Mouse (Mus musculus) neural tube, embryonic 13.5 days (tissue): ENCODE results near the gene Foxk1. TPM values are rescaled to one million over a fixed set of nuclear protein-coding genes. Genes with fewer than 3 reads are reported as not detected.
A peak's percentile ranks its signal among the peaks of the same experiment; 100 is the strongest.

Experiments used
- ATAC-seq: fragments of 200-750 bp; cut with Nextera tagmentation; 2 replicates; pipeline ENCODE4 v1.8.0; 2017; ENCODE audit warnings: low read depth, mild to moderate bottlenecking, moderate TSS enrichment, moderate library complexity
- H3K27ac ChIP-seq: fragments of 300-500 bp; sonication (generic); replicated peaks from 2 replicates; pipeline ENCODE4 v1.5.1; 2015; ENCODE audit warnings: moderate library complexity, mild to moderate bottlenecking, inconsistent platforms
- H3K27me3 ChIP-seq: fragments of 300-500 bp; sonication (generic); 2 replicates; pipeline ENCODE4 v1.6.1; 2015; ENCODE audit warnings: mild to moderate bottlenecking, inconsistent platforms
- H3K36me3 ChIP-seq: fragments of 300-500 bp; sonication (generic); 2 replicates; pipeline ENCODE4 v1.6.1; 2015; ENCODE audit warnings: mild to moderate bottlenecking, inconsistent platforms
- H3K4me1 ChIP-seq: fragments of 300-500 bp; sonication (generic); replicated peaks from 2 replicates; pipeline ENCODE4 v1.6.1; 2015; ENCODE audit warnings: inconsistent platforms
- H3K4me2 ChIP-seq: fragments of 300-500 bp; sonication (generic); 2 replicates; pipeline ENCODE4 v1.6.1; 2015; ENCODE audit warnings: inconsistent platforms, mild to moderate bottlenecking, moderate library complexity
- H3K4me3 ChIP-seq: fragments of 300-500 bp; sonication (generic); 2 replicates; pipeline ENCODE4 v1.5.1; 2015; ENCODE audit warnings: mild to moderate bottlenecking, inconsistent platforms
- H3K9ac ChIP-seq: fragments of 300-500 bp; sonication (generic); 2 replicates; pipeline ENCODE4 v1.6.1; 2015; ENCODE audit warnings: moderate library complexity, mild to moderate bottlenecking, inconsistent platforms
- H3K9me3 ChIP-seq: fragments of 300-500 bp; sonication (generic); 2 replicates; pipeline ENCODE4 v1.6.1; 2016; ENCODE audit warnings: inconsistent platforms
- WGBS: fragments of 180-500 bp; shearing (Covaris S2); methylation state at CpG from one replicate; pipeline ENCODE4 v1.1.7; 2015; 5-methylcytosine and 5-hydroxymethylcytosine counted together
- polyA plus RNA-seq: library from polyadenylated mRNA; unstranded; fragments of >200 nt; fragmentation: Nextera tagmentation; extraction: Ambion mirVana; gene quantifications from 2 replicates; pipeline ENCODE4 v1.2.1, GENCODE M21; 2015

Foxk1 gene
- polyA plus RNA-seq, 1 experiment from 2014 or later = 7.2 TPM

GRCm38 (mm10) chr5:142394602-142395252 is 6.6 kb upstream of the Foxk1 start:
- Histone ChIP-seq H3K27ac (no peak overlapping the region), H3K36me3 (no peaks in the 10 kb centered on the region), H3K27me3 (no peaks in the 10 kb centered on the region), H3K9me3 (no peaks in the 10 kb centered on the region), H3K4me3 (no peak overlapping the region), H3K9ac (no peak overlapping the region), H3K4me1 (peaks cover 12% of the 10 kb centered on the region), H3K4me2 (no peak overlapping the region)
- ATAC-seq = no peak
- 91% methylated on average over 6 of the region's 6 CpGs for WGBS

DNA sequence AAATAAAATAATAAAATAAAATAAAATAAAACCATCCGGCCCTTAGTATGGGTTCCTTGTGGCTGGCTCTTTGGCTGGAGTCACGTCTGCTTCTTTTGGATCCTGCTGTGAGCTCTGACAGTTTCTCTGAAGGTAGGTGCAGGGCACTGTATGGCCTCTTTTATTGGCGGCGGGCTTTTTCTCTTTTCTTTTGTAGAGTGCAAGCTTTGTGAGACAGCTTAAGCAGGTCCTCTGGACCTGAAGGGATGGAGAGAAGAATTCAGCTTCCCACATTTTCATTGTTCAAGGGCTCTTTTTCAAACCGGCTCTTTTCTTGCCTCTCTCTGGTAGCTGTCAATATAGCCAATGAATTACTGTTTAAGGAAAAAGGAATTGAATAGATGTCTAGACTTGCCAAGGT is 5.4 kb upstream of the Foxk1 start:
- WGBS = 9% methylated on average over 5 of the region's 5 CpGs
- H3K27ac ChIP-seq = no peak overlapping the region

GRCm38 (mm10) chr5:142400181-142400883 is 965 bp upstream of the Foxk1 start:
- Histone ChIP-seq H3K27me3 (no peaks in the 10 kb centered on the region), H3K4me2 (peak overlapping the region; percentile 92), H3K9me3 (no peaks in the 10 kb centered on the region), H3K36me3 (0 out of 2 replicates have a peak, but pooled peaks cover under 1% of the 10 kb centered on the region), H3K9ac (peak overlapping the region; percentile 68), H3K4me3 (peak overlapping the region; percentile 82), H3K27ac (peak overlapping the region; percentile 73), H3K4me1 (peaks cover 46% of the 10 kb centered on the region)
- no peak for ATAC-seq
- 20% methylated on average over 17 of the region's 17 CpGs for WGBS

More for the DNA sequence above, 5.4 kb upstream of the Foxk1 start:
- Histone ChIP-seq H3K4me3 (no peak overlapping the region), H3K9me3 (no peaks in the 10 kb centered on the region), H3K9ac (no peak overlapping the region), H3K36me3 (no peaks in the 10 kb centered on the region), H3K4me2 (no peak overlapping the region), H3K27me3 (no peaks in the 10 kb centered on the region), H3K4me1 (peaks cover 21% of the 10 kb centered on the region)
- ATAC-seq = no peak

DNA sequence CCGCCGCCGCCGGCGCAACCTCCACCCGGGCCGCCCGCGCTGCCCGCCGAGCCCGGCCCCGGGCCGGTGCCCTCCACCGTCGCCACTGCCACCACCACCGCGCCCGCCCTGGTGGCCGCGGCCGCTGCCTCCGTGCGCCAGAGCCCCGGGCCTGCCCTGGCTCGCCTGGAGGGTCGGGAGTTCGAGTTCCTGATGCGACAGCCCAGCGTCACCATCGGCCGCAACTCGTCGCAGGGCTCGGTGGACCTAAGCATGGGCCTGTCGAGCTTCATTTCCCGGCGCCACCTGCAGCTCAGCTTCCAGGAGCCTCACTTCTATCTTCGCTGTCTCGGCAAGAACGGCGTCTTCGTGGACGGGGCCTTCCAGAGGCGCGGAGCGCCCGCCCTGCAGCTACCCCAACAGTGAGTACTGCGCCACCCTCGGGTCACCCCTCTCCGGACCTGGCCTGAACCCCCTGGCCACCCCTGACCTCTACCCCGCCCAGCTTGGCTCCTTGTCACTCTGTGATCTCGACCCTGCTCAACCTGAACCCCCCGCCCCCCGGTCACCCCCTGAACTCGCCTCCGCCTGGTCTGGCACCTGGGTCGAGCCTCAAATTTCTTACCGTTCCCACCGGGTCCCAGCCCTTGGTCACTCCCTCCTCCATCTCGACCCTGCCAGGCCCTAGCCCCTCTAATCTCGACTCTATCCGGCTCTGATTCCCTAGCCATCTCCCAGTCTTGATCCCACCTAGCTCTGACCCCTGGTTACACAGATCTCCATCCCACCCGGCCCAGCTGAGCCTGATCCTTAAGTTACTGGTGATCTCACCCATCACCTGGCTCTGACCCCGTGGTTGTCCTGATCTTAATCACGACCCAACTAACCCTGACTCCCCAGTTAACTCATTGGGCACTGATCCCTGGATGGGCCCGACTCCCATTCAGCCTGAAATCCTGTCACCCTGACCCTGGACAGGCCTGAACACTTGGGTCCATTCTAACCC is 636 bp downstream of the Foxk1 start:
- Histone ChIP-seq H3K9ac (peak overlapping the region; percentile 94), H3K4me2 (peak overlapping the region; percentile 92), H3K9me3 (no peaks in the 10 kb centered on the region), H3K27ac (peak overlapping the region; percentile 87), H3K4me3 (peak overlapping the region; percentile 82), H3K36me3 (peaks cover 15% of the 10 kb centered on the region; the same call in 1 of the 2 replicates), H3K27me3 (no peaks in the 10 kb centered on the region), H3K4me1 (peaks cover 57% of the 10 kb centered on the region)
- under 1% methylated on average over 66 of the region's 67 CpGs for WGBS
- peak; percentile 49 for ATAC-seq

DNA sequence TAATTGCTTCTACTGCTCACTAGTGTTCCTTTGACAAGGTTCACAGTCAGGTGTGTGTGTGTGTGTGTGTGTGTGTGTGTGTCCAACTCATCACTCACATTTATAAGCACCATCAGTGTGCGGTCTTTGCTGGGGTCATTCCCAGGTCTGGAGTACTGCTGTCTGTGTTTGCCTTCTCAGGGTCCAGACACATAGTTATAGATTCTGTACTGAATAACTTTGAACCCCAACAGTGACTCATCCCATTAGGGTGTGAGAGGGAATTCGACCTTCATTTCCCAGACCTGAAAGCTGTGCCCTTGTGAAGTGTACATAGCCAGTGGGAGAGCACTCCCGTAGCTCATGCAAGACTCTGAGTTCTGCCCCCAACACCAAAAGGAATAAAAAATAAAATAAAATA is 2.4 kb downstream of the Foxk1 start:
- peak overlapping the region; percentile 94 for H3K9ac ChIP-seq

DNA sequence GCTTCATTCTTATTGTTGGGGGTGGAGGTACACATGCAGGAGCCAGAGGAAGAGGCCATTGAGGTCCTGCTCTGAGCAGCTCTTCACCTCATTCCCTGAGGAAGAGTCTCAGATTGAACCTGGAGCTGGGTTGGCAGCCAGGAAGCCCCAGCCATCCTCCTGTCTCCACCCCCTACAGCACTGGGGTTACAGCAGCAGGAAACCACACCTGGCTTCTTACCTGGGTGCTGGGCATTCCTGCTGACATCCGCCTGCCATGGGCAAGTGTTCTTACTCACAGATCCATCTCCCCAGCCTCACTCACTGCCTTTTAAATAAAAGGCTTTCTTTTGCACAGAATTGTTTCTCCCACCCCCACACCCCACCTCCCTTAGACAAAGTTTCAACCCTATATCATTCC is 3.0 kb downstream of the Foxk1 start:
- WGBS = 84% methylated on average over 1 of the region's 1 CpGs
- peak overlapping the region; percentile 92 for H3K4me2 ChIP-seq
- peaks cover 78% of the 10 kb centered on the region for H3K4me1 ChIP-seq
- ATAC-seq = no peak
- peaks cover 19% of the 10 kb centered on the region; the same call in 1 of the 2 replicates for H3K36me3 ChIP-seq
- peak overlapping the region; percentile 94 for H3K9ac ChIP-seq
- H3K27ac ChIP-seq = no peak overlapping the region
- peak overlapping the region; percentile 10; the same call in 1 of the 2 replicates for H3K4me3 ChIP-seq
- H3K9me3 ChIP-seq = no peaks in the 10 kb centered on the region
- no peaks in the 10 kb centered on the region for H3K27me3 ChIP-seq

More for the DNA sequence above, 2.4 kb downstream of the Foxk1 start:
- Histone ChIP-seq H3K4me1 (peaks cover 72% of the 10 kb centered on the region), H3K4me2 (peak overlapping the region; percentile 92), H3K27ac (no peak overlapping the region), H3K36me3 (peaks cover 19% of the 10 kb centered on the region; the same call in 1 of the 2 replicates), H3K4me3 (peak overlapping the region; percentile 82), H3K27me3 (no peaks in the 10 kb centered on the region), H3K9me3 (no peaks in the 10 kb centered on the region)
- WGBS = 80% methylated on average over 3 of the region's 3 CpGs
- no peak for ATAC-seq

DNA sequence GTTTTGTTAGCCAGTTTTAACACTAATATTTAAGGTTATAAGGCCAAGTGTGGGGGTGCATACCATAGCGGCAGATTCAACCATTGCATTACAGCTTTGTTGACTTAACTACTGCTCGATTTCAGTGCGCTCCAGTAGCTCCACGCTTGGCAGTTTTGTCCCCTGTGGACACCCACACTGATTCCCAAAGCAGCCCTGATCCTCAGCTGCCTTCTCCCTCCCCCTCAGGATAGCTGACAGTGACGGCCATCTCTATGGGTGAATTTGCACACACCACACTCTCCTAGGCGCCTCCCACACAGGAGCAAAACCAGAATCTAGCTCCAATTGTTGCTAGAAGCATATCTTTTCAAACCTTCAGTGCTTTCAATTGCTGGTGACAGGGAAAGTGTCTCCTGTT is 4.1 kb downstream of the Foxk1 start:
- H3K27me3 ChIP-seq = no peaks in the 10 kb centered on the region
- WGBS = 72% methylated on average over 6 of the region's 6 CpGs
- H3K27ac ChIP-seq = no peak overlapping the region
- ATAC-seq = no peak
- H3K36me3 ChIP-seq = peaks cover 19% of the 10 kb centered on the region; the same call in 1 of the 2 replicates
- 0 out of 2 replicates have a peak overlapping the region, but pooled peaks have one; percentile 4 for H3K9ac ChIP-seq
- H3K9me3 ChIP-seq = no peaks in the 10 kb centered on the region
- no peak overlapping the region; the same call in 1 of the 2 replicates for H3K4me2 ChIP-seq
- H3K4me1 ChIP-seq = peaks cover 85% of the 10 kb centered on the region
- no peak overlapping the region for H3K4me3 ChIP-seq

DNA sequence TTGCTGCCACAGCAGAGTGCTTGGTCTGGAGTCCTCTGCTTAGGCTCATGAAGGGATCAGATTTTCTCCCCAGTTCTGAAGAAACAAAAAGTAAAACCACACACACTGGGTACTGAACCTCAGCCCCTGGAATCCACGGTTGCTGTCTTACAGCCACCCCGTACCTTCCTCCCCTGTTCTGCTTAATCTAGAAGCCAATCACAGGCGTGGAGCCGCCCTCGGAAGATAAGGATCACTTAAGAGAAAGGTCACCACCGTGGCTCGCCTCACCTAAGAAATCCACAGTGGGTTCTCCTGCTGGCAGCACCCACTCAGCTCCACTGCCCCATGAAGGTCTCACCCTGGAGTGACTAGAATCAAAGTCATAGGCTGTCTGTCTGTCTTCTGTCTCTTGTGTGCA is 5.1 kb downstream of the Foxk1 start:
- Histone ChIP-seq H3K27me3 (no peaks in the 10 kb centered on the region), H3K36me3 (peaks cover 19% of the 10 kb centered on the region; the same call in 1 of the 2 replicates), H3K4me3 (no peak overlapping the region), H3K4me2 (no peak overlapping the region), H3K9ac (no peak overlapping the region), H3K9me3 (no peaks in the 10 kb centered on the region), H3K27ac (no peak overlapping the region), H3K4me1 (peaks cover 87% of the 10 kb centered on the region)
- ATAC-seq = no peak
- WGBS = 94% methylated on average over 7 of the region's 7 CpGs

DNA sequence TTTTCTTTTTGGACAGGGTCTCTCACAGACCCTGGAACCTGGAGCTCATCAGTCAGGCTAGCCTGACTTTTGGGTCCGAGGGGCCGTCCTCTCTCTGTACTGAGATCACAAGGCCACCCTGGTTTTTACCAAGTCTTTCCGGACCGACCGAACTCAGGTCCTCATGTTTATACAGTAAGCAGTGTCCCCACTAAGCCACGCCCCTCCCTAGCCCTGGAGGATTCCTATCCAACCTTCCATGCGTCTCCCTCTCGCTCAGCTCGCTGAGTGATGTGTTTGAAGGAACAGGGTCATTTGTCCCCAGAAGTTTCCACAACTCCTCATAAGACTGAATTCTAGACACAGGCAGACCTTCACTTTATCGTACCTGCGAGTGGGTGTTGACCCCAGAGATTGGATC is 5.6 kb downstream of the Foxk1 start:
- Histone ChIP-seq H3K36me3 (peaks cover 21% of the 10 kb centered on the region; the same call in 1 of the 2 replicates), H3K27ac (no peak overlapping the region), H3K9me3 (no peaks in the 10 kb centered on the region), H3K4me2 (no peak overlapping the region), H3K4me3 (no peak overlapping the region), H3K27me3 (no peaks in the 10 kb centered on the region), H3K9ac (no peak overlapping the region), H3K4me1 (peaks cover 84% of the 10 kb centered on the region)
- ATAC-seq = no peak
- WGBS = 86% methylated on average over 11 of the region's 11 CpGs

GRCm38 (mm10) chr5:142407381-142407780 is 6.1 kb downstream of the Foxk1 start:
- H3K4me1 ChIP-seq = peaks cover 80% of the 10 kb centered on the region
- no peak overlapping the region for H3K9ac ChIP-seq
- H3K4me3 ChIP-seq = no peak overlapping the region

GRCm38 (mm10) chr5:142409169-142409568 is 7.9 kb downstream of the Foxk1 start:
- Histone ChIP-seq H3K4me3 (no peak overlapping the region), H3K27ac (no peak overlapping the region), H3K4me2 (no peak overlapping the region), H3K36me3 (peaks cover 28% of the 10 kb centered on the region; the same call in 1 of the 2 replicates), H3K9ac (no peak overlapping the region), H3K4me1 (peaks cover 80% of the 10 kb centered on the region), H3K9me3 (no peaks in the 10 kb centered on the region), H3K27me3 (peaks cover 4% of the 10 kb centered on the region; the same call in 1 of the 2 replicates)
- ATAC-seq = no peak
- 62% methylated on average over 6 of the region's 6 CpGs for WGBS

More at GRCm38 (mm10) chr5:142407381-142407780, 6.1 kb downstream of the Foxk1 start:
- 81% methylated on average over 7 of the region's 7 CpGs for WGBS
- no peak overlapping the region for H3K27ac ChIP-seq
- H3K36me3 ChIP-seq = peaks cover 25% of the 10 kb centered on the region; the same call in 1 of the 2 replicates
- H3K4me2 ChIP-seq = no peak overlapping the region
- no peaks in the 10 kb centered on the region for H3K9me3 ChIP-seq
- ATAC-seq = no peak
- no peaks in the 10 kb centered on the region for H3K27me3 ChIP-seq
